ENCODE assay signal across 13 mouse cellular contexts in the genomic region with DNA sequence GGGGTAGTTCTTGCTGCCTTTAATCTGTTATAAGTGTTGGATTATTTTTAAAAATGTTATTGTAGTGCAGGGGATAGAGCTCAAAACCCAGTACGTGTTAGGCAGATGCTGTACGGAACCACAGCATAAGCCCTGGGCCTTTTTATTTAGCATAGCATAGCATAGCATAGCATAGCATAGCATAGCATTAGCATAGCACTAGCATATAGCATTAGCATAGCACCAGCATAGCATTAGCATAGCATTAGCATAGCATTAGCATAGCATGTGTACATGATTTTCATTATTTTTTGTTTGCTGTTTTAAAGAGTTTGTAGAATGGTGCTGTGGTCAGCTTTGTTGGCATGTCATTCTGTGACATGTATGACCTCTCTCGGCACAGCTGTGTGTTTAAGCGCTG.
"Had no signal": no experiment of that assay in that cellular context is flagged by ENCODE, and none has a peak within 500 bp of the region (broad histone marks: within the 10 kb centered on the region; RNA-seq: fewer than 3 reads in every experiment).

No protein-coding gene starts in this region.

- H3K9me3 ChIP-seq: limb, embryonic 10.5 days; lung, embryonic 15.5 days; megakaryocyte, embryonic 14.5 days; stomach, embryonic 15.5 days had no signal

- DNase-seq: kidney, adult 8-10 months; kidney, postnatal 25 days; lung, postnatal 14 days; right cerebral cortex, postnatal 14 days; thymus, adult 2 months; thymus, postnatal 25 days had no signal

- H3K27me3 ChIP-seq: lung, embryonic 15.5 days; megakaryocyte, embryonic 14.5 days; stomach, embryonic 15.5 days had no signal

- H3K9ac ChIP-seq: lung, embryonic 15.5 days; stomach, embryonic 15.5 days had no signal

- H3K4me3 ChIP-seq: left cerebral cortex, adult 2 months; limb, embryonic 10.5 days; lung, embryonic 15.5 days; megakaryocyte, embryonic 14.5 days; stomach, embryonic 15.5 days had no signal

- ATAC-seq: intestine, postnatal 0 days had no signal

- H3K27ac ChIP-seq: left cerebral cortex, adult 2 months; limb, embryonic 10.5 days; lung, embryonic 15.5 days; macrophage; stomach, embryonic 15.5 days had no signal

- H3K4me1 ChIP-seq: limb, embryonic 10.5 days; lung, embryonic 15.5 days; stomach, embryonic 15.5 days had no signal

- H3K4me2 ChIP-seq: lung, embryonic 15.5 days; stomach, embryonic 15.5 days had no signal
